Mouse (Mus musculus) limb, embryonic 14.5 days (tissue): ENCODE measurements around the gene Nrip2. TPM values are rescaled to one million over a fixed set of nuclear protein-coding genes. Genes with fewer than 3 reads are reported as not detected.
A peak's percentile ranks its signal among the peaks of the same experiment; 100 is the strongest.

ENCODE experiments used
- ATAC-seq: fragments of 200-750 bp; cut with Nextera tagmentation; 2 replicates; pipeline ENCODE4 v1.8.0; 2017; ENCODE audit warnings: low read depth, moderate number of reproducible peaks, moderate TSS enrichment; ENCODE audit not compliant: low FRiP score
- DNase-seq: peaks from one replicate; pipeline ENCODE4 v3.0.0-alpha.2; 2015; ENCODE audit warnings: low spot score
- H3K27ac ChIP-seq: fragments of 300-500 bp; sonication (generic); replicated peaks from 2 replicates; pipeline ENCODE4 v1.5.1; 2014; ENCODE audit warnings: low read depth, mild to moderate bottlenecking, low read length, moderate library complexity, mixed read lengths
- H3K27me3 ChIP-seq: fragments of 300-500 bp; sonication (generic); 2 replicates; pipeline ENCODE4 v1.6.1; 2014; ENCODE audit warnings: low read length, mixed read lengths; ENCODE audit not compliant: control insufficient read depth, insufficient read depth
- H3K36me3 ChIP-seq: fragments of 300-500 bp; sonication (generic); 2 replicates; pipeline ENCODE4 v1.6.1; 2014; ENCODE audit warnings: mild to moderate bottlenecking, low read length, moderate library complexity, mixed read lengths; ENCODE audit not compliant: control insufficient read depth, insufficient read depth
- H3K4me1 ChIP-seq: fragments of 300-500 bp; sonication (generic); 2 replicates; pipeline ENCODE4 v1.6.1; 2014; ENCODE audit warnings: antibody characterized with exemption, low read length, mixed read lengths; ENCODE audit not compliant: control insufficient read depth, insufficient read depth
- H3K4me2 ChIP-seq: fragments of 300-500 bp; sonication (generic); replicated peaks from 2 replicates; pipeline ENCODE4 v1.6.1; 2014; ENCODE audit warnings: low read depth, mild to moderate bottlenecking, low read length, moderate library complexity; ENCODE audit not compliant: severe bottlenecking
- H3K4me3 ChIP-seq: fragments of 300-500 bp; sonication (generic); replicated peaks from 2 replicates; pipeline ENCODE4 v1.5.1; 2014; ENCODE audit warnings: low read length
- H3K9ac ChIP-seq: fragments of 300-500 bp; sonication (generic); 2 replicates; pipeline ENCODE4 v1.6.1; 2014; ENCODE audit warnings: mild to moderate bottlenecking, low read depth, low read length, moderate library complexity; ENCODE audit not compliant: severe bottlenecking
- H3K9me3 ChIP-seq: fragments of 300-500 bp; sonication (generic); 2 replicates; pipeline ENCODE4 v1.6.1; 2016; ENCODE audit warnings: low read length; ENCODE audit not compliant: control insufficient read depth
- POLR2A ChIP-seq: fragments of 200-500 bp; IDR thresholded peaks from 2 replicates; pipeline ENCODE4 v1.8.0; 2012; ENCODE audit warnings: inconsistent platforms, mild to moderate bottlenecking, moderate library complexity, borderline replicate concordance; ENCODE audit not compliant: insufficient read depth, insufficient read length; ENCODE audit errors: extremely low read depth
- WGBS: fragments of 180-500 bp; shearing (Covaris S2); extraction: QIAGEN DNeasy Blood & Tissue Kit; methylation state at CpG from one replicate; pipeline ENCODE4 v1.1.7; 2014; 5-methylcytosine and 5-hydroxymethylcytosine counted together
- polyA plus RNA-seq, 2 experiments: library from polyadenylated mRNA; depleted of rRNA in 1 of 2; stranded (reverse) in 1 of 2; unstranded in 1 of 2; fragments of >200 nt; fragmentation: Nextera tagmentation in 1 of 2; extraction: Ambion mirVana in 1 of 2; gene quantifications; 2 replicates each; pipeline versions ENCODE4 v1.2.1 to v1.2.3; 2012 to 2014

Gene Nrip2
- polyA plus RNA-seq, 2 experiments, result 5.7 to 7.0 TPM

DNA sequence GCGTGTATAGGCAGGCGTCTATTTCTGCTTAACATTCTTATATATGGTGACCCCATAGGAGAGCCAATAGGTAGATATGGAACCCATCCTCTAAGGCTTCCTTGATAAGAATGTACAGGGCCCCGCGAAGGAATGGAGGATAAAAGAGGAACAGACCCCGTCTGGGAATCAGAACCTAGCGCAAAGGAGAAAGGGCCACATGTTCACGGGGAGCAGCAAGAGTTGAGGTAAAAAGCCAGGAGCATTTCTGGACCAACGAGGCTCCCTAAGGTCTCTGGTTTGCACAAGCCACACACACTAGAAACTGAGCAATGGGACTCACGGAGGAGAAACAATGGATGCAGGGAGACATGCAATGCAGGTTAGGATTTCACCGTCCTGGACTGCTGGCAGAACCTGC lies 38.2 kb downstream of the Nrip2 start:
- Histone ChIP-seq H3K27ac (peak overlapping the region; percentile 92), H3K9ac (peak overlapping the region; percentile 94), H3K27me3 (no peaks in the 10 kb centered on the region), H3K4me1 (peaks cover 15% of the 10 kb centered on the region), H3K9me3 (no peaks in the 10 kb centered on the region), H3K36me3 (peaks cover 42% of the 10 kb centered on the region), H3K4me3 (peak overlapping the region; percentile 96), H3K4me2 (peak overlapping the region; percentile 81)
- no peak for ATAC-seq
- no peak for TF ChIP-seq POLR2A
- DNase-seq, result no peak
- 2% methylated on average over 10 of the region's 10 CpGs for WGBS

DNA sequence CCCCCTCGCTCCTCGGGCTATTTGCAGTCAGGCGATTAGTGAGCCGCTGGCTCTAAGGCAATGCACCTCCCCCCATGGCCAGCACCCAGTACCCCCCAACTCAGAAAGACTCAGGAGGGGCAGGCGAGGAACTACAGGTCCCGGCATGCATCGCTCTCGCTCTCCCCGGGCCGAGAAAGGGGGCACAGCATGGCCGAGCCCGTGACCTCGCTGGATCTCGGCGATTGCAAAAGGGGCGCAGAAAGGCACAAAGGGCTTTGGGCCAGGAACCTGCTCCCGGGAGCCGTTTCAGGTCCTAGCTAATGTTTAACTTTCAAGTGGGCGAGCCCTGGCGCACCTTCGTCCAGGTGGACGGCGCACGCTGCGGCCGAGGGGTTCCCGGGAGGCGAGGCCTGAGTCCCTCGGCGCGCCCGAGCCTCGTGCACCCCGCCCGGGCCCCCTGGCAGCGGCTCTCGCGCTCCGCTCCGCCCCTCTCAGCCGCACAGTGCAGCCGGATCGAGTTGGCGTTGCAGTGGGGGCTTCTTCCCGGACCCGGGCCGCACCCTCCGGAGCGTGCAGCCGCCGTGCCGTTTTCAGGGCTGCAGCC lies 38.7 kb downstream of the Nrip2 start:
- Histone ChIP-seq H3K36me3 (peaks cover 36% of the 10 kb centered on the region), H3K4me1 (peaks cover 15% of the 10 kb centered on the region), H3K27me3 (no peaks in the 10 kb centered on the region), H3K4me2 (peak overlapping the region; percentile 81), H3K27ac (peak overlapping the region; percentile 92), H3K4me3 (peak overlapping the region; percentile 96), H3K9ac (peak overlapping the region; percentile 94), H3K9me3 (no peaks in the 10 kb centered on the region)
- ATAC-seq (peak; percentile 64), DNase-seq (peak; percentile 47)
- TF ChIP-seq POLR2A, result no peak
- WGBS, result under 1% methylated on average over 50 of the region's 52 CpGs

DNA sequence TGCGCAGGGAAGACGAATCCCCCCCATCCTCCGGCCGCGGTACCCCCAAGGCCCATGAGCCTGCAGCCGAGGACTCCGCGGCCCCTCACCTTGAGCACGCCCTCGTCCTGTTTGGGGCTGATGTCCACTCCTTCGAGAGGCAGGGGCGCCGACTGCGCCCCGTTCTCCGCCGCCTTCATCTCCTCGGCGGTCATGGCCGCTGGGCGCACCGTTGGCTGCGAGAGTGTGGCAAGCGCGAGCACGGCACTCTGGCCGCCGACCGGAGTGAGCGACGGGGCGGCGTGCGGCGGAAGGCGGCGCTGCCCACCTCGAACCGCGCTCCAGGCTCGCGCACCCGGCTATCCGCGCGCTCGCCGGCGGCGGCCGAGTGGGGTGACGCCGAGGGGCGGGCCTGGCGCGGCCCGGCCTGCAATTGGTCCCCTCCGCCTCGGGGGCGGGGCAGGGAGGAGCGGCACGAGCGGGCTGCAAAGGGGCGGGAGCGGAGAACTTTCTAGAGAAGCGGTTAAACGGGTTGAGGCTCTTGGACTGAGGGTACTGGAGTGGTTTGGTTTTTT lies 39.3 kb downstream of the Nrip2 start, which contains the start of gene Fkbp4:
Gene Fkbp4 (minus strand): TSS at position 361 of the 554 bp plus-strand sequence.
- peak within 1 kb of the TSS; percentile 94 for H3K9ac ChIP-seq
- peak; percentile 90 for TF ChIP-seq POLR2A
- peaks cover 15% of the 10 kb centered on the region for H3K4me1 ChIP-seq
- peak; percentile 92 for DNase-seq
- H3K4me2 ChIP-seq, result peak within 1 kb of the TSS; percentile 81
- H3K27ac ChIP-seq, result peak within 1 kb of the TSS; percentile 92
- no peaks in the 10 kb centered on the region for H3K27me3 ChIP-seq
- no peaks in the 10 kb centered on the region for H3K9me3 ChIP-seq
- ATAC-seq, result peak; percentile 95
- under 1% methylated on average over 46 of the region's 67 CpGs for WGBS
- H3K4me3 ChIP-seq, result peak within 1 kb of the TSS; percentile 96
- peaks cover 36% of the 10 kb centered on the region for H3K36me3 ChIP-seq

DNA sequence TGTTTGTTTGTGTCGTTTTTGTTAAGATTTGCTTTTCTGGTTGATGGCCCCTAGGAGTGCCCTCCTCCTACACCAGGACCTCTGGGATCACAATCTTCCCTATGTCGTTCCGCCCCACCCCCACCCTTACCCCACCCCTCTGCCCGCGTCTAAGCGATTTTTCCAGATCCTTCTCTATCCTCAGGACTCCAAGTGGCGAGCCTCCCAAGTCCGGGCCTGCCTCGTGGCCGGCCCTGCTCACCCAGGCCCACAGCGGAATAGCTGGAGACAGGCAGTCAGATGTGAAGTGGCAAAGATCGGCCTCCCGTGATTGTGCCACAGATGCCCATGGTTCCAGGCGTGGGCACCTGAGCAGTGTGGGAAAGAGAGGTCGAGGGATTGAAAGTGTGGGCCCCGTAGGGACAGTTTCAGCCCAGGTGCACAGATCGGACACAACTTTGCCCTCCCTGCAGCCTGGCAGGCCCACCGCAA lies 39.8 kb downstream of the Nrip2 start:
- WGBS, result 18% methylated on average over 18 of the region's 18 CpGs
- Histone ChIP-seq H3K4me1 (peaks cover 15% of the 10 kb centered on the region), H3K4me2 (peak overlapping the region; percentile 81), H3K9me3 (no peaks in the 10 kb centered on the region), H3K4me3 (peak overlapping the region; percentile 96), H3K27ac (peak overlapping the region; percentile 92), H3K9ac (peak overlapping the region; percentile 94), H3K27me3 (no peaks in the 10 kb centered on the region), H3K36me3 (peaks cover 32% of the 10 kb centered on the region)
- TF ChIP-seq POLR2A, result no peak
- ATAC-seq (peak; percentile 66), DNase-seq (no peak)

DNA sequence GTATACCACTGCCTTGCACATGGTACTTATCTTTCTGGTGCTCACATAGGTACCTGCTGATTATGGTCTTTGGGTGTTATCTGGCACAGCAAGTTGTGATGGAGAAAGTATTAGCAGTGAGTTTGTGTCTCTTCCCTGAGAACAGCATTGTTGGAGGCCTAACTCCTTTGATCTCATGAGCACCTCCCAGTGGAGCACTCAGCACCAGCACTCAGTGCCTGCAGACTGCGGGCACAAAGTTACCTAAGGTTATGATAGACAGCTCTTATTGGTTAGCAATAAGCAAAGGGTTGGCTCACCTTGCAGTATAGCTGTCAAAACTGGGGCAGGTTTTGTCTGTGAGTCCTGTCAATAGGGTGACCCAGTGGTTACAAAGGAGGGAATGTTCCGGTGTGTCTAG lies 41.1 kb downstream of the Nrip2 start:
- Histone ChIP-seq H3K27me3 (no peaks in the 10 kb centered on the region), H3K4me3 (no peak overlapping the region), H3K4me1 (peaks cover 15% of the 10 kb centered on the region), H3K4me2 (no peak overlapping the region), H3K9me3 (no peaks in the 10 kb centered on the region), H3K9ac (no peak overlapping the region), H3K36me3 (peaks cover 18% of the 10 kb centered on the region), H3K27ac (no peak overlapping the region)
- whole genome bisulfite sequencing, result 94% methylated on average over 2 of the region's 2 CpGs
- ATAC-seq (no peak), DNase-seq (no peak)
- no peak for TF ChIP-seq POLR2A
